Mouse (Mus musculus) neural tube, embryonic 11.5 days (tissue): ENCODE data around the gene Rrp12. TPM values are rescaled to one million over a fixed set of nuclear protein-coding genes. Genes with fewer than 3 reads are reported as not detected.

Experiments
- ATAC-seq: fragments of 200-750 bp; cut with Nextera tagmentation; 2 replicates; pipeline ENCODE4 v1.8.0; 2017; ENCODE audit warnings: moderate number of reproducible peaks, mild to moderate bottlenecking, moderate TSS enrichment, moderate library complexity; ENCODE audit not compliant: insufficient read depth, low FRiP score, low TSS enrichment
- DNase-seq: peaks from one replicate; pipeline ENCODE4 v3.0.0-alpha.2; 2015; ENCODE audit warnings: low spot score
- H3K27ac ChIP-seq: fragments of 300-500 bp; sonication (generic); 2 replicates; pipeline ENCODE4 v1.5.1; 2014; ENCODE audit warnings: low read depth, mild to moderate bottlenecking, low read length
- H3K27me3 ChIP-seq: fragments of 300-500 bp; sonication (generic); 2 replicates; pipeline ENCODE4 v1.6.1; 2014; ENCODE audit warnings: mild to moderate bottlenecking, low read length, mixed read lengths; ENCODE audit not compliant: control insufficient read depth, insufficient read depth
- H3K36me3 ChIP-seq: fragments of 300-500 bp; sonication (generic); 2 replicates; pipeline ENCODE4 v1.6.1; 2014; ENCODE audit warnings: mild to moderate bottlenecking, low read length, moderate library complexity, mixed read lengths; ENCODE audit not compliant: control insufficient read depth, insufficient read depth
- H3K4me1 ChIP-seq: fragments of 300-500 bp; sonication (generic); 2 replicates; pipeline ENCODE4 v1.6.1; 2014; ENCODE audit warnings: low read length, mixed read lengths; ENCODE audit not compliant: control insufficient read depth, insufficient read depth
- H3K4me2 ChIP-seq: fragments of 300-500 bp; sonication (generic); 2 replicates; pipeline ENCODE4 v1.6.1; 2014; ENCODE audit warnings: low read depth, mild to moderate bottlenecking, moderate library complexity
- H3K4me3 ChIP-seq: fragments of 300-500 bp; sonication (generic); 2 replicates; pipeline ENCODE4 v1.5.1; 2014; ENCODE audit warnings: low read depth, low read length
- H3K9ac ChIP-seq: fragments of 300-500 bp; sonication (generic); 2 replicates; pipeline ENCODE4 v1.6.1; 2014; ENCODE audit warnings: mild to moderate bottlenecking, low read length
- H3K9me3 ChIP-seq: fragments of 300-500 bp; sonication (generic); 2 replicates; pipeline ENCODE4 v1.6.1; 2016; ENCODE audit warnings: low read length; ENCODE audit not compliant: control insufficient read depth
- WGBS: fragments of 180-500 bp; shearing (Covaris S2); extraction: QIAGEN DNeasy Blood & Tissue Kit; methylation state at CpG from one replicate; pipeline ENCODE4 v1.1.7; 2014; 5-methylcytosine and 5-hydroxymethylcytosine counted together
- polyA plus RNA-seq: library from polyadenylated mRNA; unstranded; fragments of >200 nt; fragmentation: Nextera tagmentation; extraction: Ambion mirVana; gene quantifications from 2 replicates; pipeline ENCODE4 v1.2.1, GENCODE M21; 2014

Rrp12 gene
- polyA plus RNA-seq, 1 experiment from 2014 or later = 20.2 TPM

DNA sequence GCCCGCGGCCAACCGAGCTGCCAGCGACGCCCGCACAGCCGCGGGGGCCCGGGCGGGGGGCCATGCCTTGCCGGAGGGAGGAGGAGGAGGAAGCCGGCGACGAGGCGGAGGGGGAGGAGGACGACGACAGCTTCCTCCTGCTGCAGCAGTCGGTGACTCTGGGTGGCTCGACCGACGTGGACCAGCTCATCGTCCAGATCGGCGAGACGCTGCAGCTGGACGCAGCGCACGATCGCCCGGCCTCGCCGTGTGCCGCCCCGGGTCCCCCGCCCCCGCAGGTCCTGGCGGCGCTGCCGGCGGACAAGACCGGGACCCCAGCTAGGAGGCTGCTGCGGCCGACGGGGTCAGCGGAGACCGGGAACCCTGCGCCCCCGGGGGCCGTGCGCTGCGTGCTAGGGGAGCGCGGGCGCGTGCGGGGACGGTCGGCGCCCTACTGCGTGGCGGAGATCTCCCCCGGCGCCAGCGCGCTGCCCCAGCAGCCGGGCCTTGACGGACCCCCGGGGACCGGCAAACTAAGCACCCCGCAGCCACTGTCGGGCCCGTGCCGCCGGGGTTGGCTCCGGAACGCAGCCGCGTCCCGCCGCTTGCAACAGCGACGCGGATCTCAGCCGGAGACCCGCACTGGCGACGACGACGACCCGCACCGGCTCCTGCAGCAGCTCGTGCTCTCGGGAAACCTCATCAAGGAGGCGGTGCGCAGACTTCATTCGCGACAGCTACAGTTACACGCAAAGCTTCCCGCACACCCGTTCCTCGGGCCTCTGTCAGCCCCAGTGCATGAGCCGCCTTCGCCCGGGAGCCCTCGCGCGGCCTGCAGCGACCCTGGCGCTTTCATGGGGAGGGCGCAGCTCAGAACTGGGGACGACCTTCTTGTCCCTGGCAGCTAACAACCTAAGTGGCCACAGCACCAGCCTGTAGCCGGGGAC is 65.6 kb downstream of the Rrp12 start:
- Histone ChIP-seq H3K9ac (peak overlapping the region; percentile 74), H3K4me2 (peak overlapping the region; percentile 97), H3K4me1 (peaks cover 10% of the 10 kb centered on the region; the same call in 1 of the 2 replicates), H3K27ac (peak overlapping the region; percentile 76), H3K36me3 (no peaks in the 10 kb centered on the region), H3K4me3 (peak overlapping the region; percentile 71), H3K27me3 (peaks cover 8% of the 10 kb centered on the region; the same call in 1 of the 2 replicates), H3K9me3 (no peaks in the 10 kb centered on the region)
- WGBS = under 1% methylated on average over 102 of the region's 112 CpGs
- peak; percentile 69 for ATAC-seq
- DNase-seq = peak; percentile 66

DNA sequence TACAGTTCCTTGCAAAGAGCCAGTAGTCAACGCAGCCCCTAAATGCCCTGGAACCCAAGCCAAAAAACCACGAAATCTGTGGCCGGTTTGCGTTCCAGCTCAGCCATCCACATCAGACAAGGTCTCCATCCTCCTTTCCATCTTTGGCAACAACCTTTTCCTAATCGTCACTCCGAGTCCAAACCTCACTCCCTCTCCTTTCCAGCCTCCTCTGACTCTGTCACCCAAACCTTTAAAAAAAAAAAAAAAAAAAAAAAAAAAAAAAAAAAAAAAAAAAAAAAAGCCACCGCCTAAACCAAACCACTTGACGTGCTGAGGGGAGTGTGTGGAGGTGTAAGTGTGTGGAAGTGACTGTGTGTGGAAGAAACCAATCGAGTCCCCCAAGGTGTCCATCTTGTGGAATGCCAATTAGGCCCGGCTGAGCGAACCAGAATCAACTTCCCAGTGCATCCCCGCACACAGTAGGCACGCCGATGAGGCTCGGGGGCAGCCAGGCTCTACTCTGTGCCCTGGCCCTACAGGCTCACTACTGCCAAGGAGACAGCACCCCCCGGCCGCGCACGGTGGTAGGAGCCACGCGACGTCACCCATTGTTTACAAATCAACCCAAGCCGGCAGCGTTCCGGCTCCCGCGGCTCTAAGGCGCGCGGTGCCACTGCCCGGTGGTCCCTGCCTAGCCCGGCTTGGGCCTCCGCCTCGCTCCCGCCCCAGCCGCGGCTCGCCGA is 66.4 kb downstream of the Rrp12 start, which contains the start of gene Frat1:
Gene Frat1 (plus strand): TSS at position 590 of the 725 bp plus-strand sequence.
- ATAC-seq = peak; percentile 97
- DNase-seq = peak; percentile 93
- WGBS = under 1% methylated on average over 33 of the region's 39 CpGs
- Histone ChIP-seq H3K27ac (peak within 1 kb of the TSS; percentile 76), H3K27me3 (peaks cover 8% of the 10 kb centered on the region; the same call in 1 of the 2 replicates), H3K4me1 (peaks cover 10% of the 10 kb centered on the region; the same call in 1 of the 2 replicates), H3K4me2 (peak within 1 kb of the TSS; percentile 97), H3K9ac (peak within 1 kb of the TSS; percentile 74), H3K36me3 (no peaks in the 10 kb centered on the region), H3K9me3 (no peaks in the 10 kb centered on the region), H3K4me3 (peak within 1 kb of the TSS; percentile 71)

DNA sequence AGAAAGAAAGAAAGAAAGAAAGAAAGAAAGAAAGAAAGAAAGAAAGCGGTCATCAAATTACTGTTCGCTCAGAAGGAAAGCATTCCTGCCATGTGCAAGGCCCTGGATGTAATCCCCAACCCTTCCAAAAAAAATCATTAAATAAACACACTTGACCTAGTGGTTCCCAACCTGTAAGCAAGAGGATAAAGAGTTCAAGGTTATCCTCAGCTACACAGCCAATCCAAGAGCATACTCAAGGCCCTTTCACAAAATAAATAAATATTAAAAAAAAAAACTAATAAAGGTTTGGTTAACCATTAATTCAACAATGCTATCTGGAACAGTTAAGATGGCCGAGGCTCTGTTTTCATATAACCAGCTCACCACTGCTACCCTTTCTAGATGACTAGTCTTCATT is 67.0 kb downstream of the Rrp12 start:
- Histone ChIP-seq H3K27me3 (peaks cover 8% of the 10 kb centered on the region; the same call in 1 of the 2 replicates), H3K9me3 (no peaks in the 10 kb centered on the region), H3K9ac (peak overlapping the region; percentile 48), H3K27ac (0 out of 2 replicates have a peak overlapping the region, but pooled peaks have one; percentile 53), H3K4me2 (peak overlapping the region; percentile 97), H3K4me1 (peaks cover 10% of the 10 kb centered on the region; the same call in 1 of the 2 replicates), H3K36me3 (no peaks in the 10 kb centered on the region), H3K4me3 (peak overlapping the region; percentile 71; the same call in 1 of the 2 replicates)
- ATAC-seq (no peak), DNase-seq (no peak)
- 74% methylated on average over 3 of the region's 3 CpGs for WGBS

DNA sequence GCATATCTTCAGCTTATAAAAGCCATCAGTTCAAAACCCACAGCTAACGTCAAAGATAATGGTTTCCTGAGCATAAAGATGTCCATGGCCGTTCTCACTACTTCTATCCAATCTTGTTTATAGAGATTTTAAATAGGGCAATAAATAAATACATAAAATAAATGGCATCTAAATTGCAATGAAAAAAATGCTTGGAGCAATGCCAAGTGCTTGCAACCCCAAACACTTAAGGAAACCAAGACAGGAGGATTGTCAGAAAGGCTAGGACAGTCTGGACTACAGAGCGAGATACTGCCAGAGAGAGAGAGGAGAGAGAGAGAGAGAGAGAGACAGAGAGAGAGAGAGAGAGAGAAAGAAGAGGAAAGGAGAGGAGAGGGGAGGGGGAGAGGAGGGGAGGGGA is 69.4 kb downstream of the Rrp12 start:
- ATAC-seq = no peak
- WGBS = 85% methylated on average over 3 of the region's 3 CpGs
- Histone ChIP-seq H3K4me3 (no peak overlapping the region), H3K36me3 (no peaks in the 10 kb centered on the region), H3K27me3 (peaks cover 7% of the 10 kb centered on the region; the same call in 1 of the 2 replicates), H3K9ac (no peak overlapping the region), H3K9me3 (no peaks in the 10 kb centered on the region), H3K4me2 (no peak overlapping the region), H3K4me1 (peaks cover 6% of the 10 kb centered on the region; the same call in 1 of the 2 replicates), H3K27ac (no peak overlapping the region)
- DNase-seq = no peak

DNA sequence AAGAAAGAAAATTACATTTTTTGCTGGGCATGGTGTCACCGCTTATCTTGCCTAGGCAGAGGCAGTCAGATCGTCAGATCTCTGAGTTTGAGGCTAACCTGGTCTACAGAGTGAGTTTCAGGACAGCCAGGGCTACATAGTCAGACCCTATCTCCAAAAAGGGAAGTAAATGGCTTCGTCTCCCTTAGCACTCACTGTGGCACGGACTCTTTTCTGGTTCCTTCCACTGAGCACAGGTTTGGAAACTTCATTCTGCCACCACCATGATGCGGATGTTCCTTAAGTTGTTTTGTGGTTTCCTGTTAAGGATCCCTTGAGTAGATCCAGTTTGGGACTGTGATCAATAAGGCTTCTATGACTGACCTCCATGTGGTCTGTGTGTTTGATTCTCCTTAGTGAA is 71.0 kb downstream of the Rrp12 start:
- DNase-seq (no peak), ATAC-seq (no peak)
- Histone ChIP-seq H3K9me3 (no peaks in the 10 kb centered on the region), H3K27me3 (no peaks in the 10 kb centered on the region), H3K36me3 (no peaks in the 10 kb centered on the region), H3K9ac (no peak overlapping the region), H3K27ac (no peak overlapping the region), H3K4me1 (no peaks in the 10 kb centered on the region), H3K4me2 (no peak overlapping the region), H3K4me3 (no peak overlapping the region)
- 83% methylated on average over 5 of the region's 5 CpGs for WGBS

DNA sequence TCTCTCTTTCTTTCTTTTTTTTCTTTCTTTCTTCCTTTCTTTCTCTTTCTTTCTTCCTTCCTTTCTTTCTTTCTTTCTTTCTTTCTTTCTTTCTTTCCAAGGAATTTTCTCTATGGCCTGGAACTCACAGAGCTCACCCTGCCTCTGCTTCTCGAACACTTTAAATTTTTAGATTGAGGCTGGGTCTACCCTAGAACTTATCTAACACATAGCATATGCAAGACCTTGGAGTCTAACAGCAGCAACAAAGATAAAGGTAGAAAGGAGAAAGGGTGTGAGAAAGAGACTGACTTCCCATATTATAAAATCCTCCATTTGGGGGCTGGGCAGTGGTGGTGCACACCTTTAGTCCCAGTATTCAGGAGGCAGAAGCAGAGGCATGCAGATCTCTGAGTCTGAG is 73.4 kb downstream of the Rrp12 start:
- DNase-seq = no peak
- H3K4me2 ChIP-seq = no peak overlapping the region
- H3K9me3 ChIP-seq = no peaks in the 10 kb centered on the region
- H3K27me3 ChIP-seq = no peaks in the 10 kb centered on the region
- H3K4me1 ChIP-seq = no peaks in the 10 kb centered on the region
- ATAC-seq = no peak
- H3K9ac ChIP-seq = no peak overlapping the region
- H3K36me3 ChIP-seq = no peaks in the 10 kb centered on the region
- H3K4me3 ChIP-seq = no peak overlapping the region
- 82% methylated on average over 1 of the region's 1 CpGs for WGBS
- no peak overlapping the region for H3K27ac ChIP-seq

DNA sequence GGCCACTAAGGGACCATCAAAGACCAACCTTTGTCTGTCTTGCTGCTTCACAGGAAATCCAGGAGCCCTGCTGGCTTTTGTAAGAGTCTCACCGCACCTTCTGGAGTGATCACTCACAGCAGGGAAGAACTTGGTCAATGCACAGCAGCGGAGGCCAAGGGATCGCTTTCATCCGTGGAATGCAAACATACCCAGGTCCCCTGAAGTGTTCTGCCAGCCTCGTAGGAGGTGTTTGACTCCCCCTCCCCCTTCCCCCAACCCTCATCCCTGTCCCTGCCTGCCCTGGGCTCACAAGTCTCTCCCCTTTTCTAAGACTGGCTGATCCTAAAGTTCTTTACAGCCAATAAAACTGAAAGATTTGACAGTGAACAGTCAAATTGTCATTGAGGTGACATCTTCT is 74.5 kb downstream of the Rrp12 start:
- no peaks in the 10 kb centered on the region for H3K9me3 ChIP-seq
- DNase-seq = no peak
- no peak overlapping the region for H3K27ac ChIP-seq
- no peak overlapping the region for H3K9ac ChIP-seq
- H3K27me3 ChIP-seq = no peaks in the 10 kb centered on the region
- H3K4me2 ChIP-seq = no peak overlapping the region
- H3K4me3 ChIP-seq = no peak overlapping the region
- 5% methylated on average over 5 of the region's 5 CpGs for WGBS
- ATAC-seq = no peak
- no peaks in the 10 kb centered on the region for H3K36me3 ChIP-seq
- no peaks in the 10 kb centered on the region for H3K4me1 ChIP-seq

DNA sequence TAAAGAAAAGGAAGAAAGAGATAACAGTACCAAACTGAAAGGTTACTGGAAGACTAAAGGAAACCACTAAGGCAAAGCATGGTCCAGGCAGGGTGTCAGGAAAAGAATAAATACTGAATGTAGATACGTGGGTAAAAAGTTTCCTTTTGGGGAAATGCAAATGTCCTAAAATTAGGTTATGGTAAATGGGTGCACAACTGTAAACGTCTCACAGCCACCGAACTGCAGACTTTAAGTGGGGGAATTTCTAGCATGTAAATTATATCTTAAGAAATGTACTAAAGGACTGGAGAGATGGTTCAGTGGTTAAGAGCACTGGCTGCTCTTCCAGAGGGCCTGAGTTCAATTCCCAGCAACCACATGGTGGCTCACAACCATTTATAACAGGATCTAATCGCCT is 77.2 kb downstream of the Rrp12 start:
- H3K27ac ChIP-seq = no peak overlapping the region
- no peak for ATAC-seq
- H3K4me2 ChIP-seq = no peak overlapping the region
- H3K9ac ChIP-seq = no peak overlapping the region
- WGBS = 83% methylated on average over 4 of the region's 4 CpGs
- no peak for DNase-seq
- no peaks in the 10 kb centered on the region for H3K4me1 ChIP-seq
- H3K9me3 ChIP-seq = no peaks in the 10 kb centered on the region
- no peak overlapping the region for H3K4me3 ChIP-seq
- no peaks in the 10 kb centered on the region for H3K36me3 ChIP-seq
- H3K27me3 ChIP-seq = no peaks in the 10 kb centered on the region
